Mouse (Mus musculus) kidney, postnatal 4 days (tissue): ENCODE data around the gene Gm13128.
"Not testable (repeated sequence)": the region's sequence is repeated elsewhere in the genome, so short reads cannot be mapped to it uniquely, and the experiment has no call there.

Source experiments
- DNase-seq, 2 experiments: peaks; one replicate each; pipeline ENCODE4 v3.0.0; 2021; ENCODE audit warnings: mixed read lengths in 2 of 2

The Gm13128 gene

DNA sequence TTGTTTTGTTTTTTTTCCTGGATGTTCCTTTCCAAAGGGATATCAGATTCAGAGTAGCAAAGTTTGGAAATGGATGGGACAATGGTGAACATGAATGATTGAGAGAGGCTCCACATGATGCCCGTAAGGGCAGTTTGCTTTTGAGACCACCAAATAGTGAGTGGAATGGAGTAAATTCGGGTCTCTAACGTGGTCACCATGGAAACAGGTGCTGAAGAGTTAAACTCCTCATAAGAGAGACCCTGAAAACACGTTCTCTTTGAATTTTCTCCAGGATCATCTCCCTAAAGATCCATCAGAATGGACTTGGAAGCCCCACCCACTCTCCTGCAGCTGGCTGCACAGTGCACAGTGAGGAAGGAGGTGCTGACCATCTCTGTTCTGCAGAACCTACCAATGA is at the start of gene Gm13128:
Gm13128 (plus strand) TSS at position 301 of the 400 bp plus-strand sequence.
- not testable (repeated sequence) for DNase-seq

DNA sequence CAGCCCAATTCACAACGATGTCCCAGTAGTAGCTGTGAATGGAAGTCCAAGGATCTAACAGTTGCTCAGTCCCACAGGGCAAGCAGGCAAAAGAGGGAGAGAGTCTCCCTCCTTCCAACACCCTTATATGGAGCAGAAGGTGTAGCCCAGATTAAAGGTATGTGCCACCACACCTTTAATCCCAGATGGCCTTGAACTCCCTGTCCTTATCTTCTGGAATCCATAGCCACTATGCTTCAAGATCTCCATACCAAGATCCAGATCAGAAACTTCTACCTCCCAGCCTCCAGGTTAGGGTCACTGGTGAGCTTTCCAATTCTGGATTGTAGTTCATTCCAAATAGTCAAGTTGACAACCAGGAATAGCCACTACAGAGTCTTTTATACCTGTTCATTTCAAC is 49.7 kb upstream of the Gm13128 start, which contains the start of gene Pramel5:
Pramel5 (minus strand) TSS at position 101 of the 400 bp plus-strand sequence.
- not testable (repeated sequence) for DNase-seq

DNA sequence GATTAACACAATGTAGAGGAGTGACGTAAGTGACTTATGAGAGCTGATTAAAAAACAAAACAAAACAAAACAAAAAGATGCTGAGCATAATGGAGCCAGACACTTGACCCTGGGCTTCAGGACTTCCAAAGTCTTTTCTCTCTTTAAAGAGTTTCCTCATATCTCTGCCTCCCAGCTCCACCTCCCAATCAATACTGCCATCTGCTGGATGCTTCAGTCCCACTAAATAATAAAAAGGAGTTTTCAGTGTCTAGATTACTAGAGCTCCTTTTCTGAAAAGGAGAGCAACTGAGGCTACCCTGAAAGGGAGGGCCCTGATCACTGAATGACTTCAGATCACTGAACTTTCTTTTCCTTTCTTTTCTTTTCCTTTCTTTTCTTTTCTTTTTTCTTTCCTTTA is 30.6 kb upstream of the Gm13128 start:
- DNase-seq = peak in 1 of 2 experiments; percentile 5

GRCm38 (mm10) chr4:144312666-144313460 is 17.2 kb upstream of the Gm13128 start:
- not testable (repeated sequence) for DNase-seq

- DNase-seq = not testable (repeated sequence)
Observed at GRCm38 (mm10) chr4:144335856-144336255, 5.8 kb downstream of the Gm13128 start.

DNA sequence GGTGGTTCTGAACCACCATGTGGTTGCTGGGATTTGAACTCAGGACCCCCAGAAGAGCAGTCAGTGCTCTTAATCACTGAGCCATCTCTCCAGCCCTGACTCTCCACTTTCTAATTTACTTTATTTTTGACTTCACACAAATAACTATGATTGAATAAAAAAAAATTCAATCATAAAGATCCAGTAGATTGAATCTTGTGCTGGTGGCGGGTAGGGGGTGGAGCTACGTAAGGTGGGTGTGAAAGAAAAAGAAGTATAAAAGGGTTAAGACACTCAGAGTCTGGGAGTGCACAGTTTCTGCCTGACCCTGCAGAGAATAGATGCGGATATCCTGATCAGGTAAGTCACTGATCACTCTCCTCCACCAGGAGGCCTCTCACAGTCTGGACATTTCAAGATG is 27.6 kb downstream of the Gm13128 start, which contains the start of gene Gm13119:
Gm13119 (plus strand) TSS at position 301 of the 400 bp plus-strand sequence.
- not testable (repeated sequence) for DNase-seq

GRCm38 (mm10) chr4:144377911-144378310 is 47.9 kb downstream of the Gm13128 start, which contains the start of gene Pramef20:
Pramef20 (minus strand) TSS chr4:144377933.
- no peak for DNase-seq
